Mouse (Mus musculus): ENCODE data around the gene Tmem127.

GRCm38 (mm10) chr2:127206916-127207315 lies 40.8 kb upstream of the Tmem127 start:
- no peak for TF ChIP-seq EP300 (IDR thresholded peaks at IDR 0.05; ENCODE audit: insufficient read depth, low read depth, low read length)
- no peak for TF ChIP-seq POLR2A (IDR thresholded peaks at IDR 0.05; ENCODE audit: insufficient read depth, low read depth, low read length)
- TF ChIP-seq CTCF (IDR thresholded peaks at IDR 0.05), result no peak

Measured in heart, adult 2 months (tissue).